Mouse (Mus musculus): ENCODE results near the gene Ust. TPM values are rescaled to one million over a fixed set of nuclear protein-coding genes. Genes with fewer than 3 reads are reported as not detected.

Ust gene
- polyA plus RNA-seq, 1 experiment: 6.9 TPM

DNA sequence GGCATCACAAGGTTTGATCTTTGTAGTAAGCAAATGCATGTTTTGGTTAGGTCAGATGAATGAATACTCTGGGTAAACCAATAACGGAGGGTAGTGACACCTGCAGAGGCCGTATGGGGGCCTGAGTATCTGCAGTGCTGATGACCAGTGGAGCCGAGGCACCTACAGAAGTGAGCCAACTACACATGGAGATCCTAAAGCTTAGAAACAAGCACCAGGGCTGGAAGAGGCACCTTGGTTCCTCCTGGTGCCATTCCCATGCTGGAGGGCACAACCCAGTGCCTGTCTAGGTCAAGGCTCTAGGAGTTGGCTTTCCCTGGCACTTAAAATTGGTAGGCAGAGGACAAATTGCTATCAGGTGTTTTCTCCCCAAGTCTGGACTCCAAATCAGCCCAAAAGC lies 303.4 kb downstream of the Ust start:
- Histone ChIP-seq H3K4me3 (ENCODE audit: insufficient read depth, poor library complexity, severe bottlenecking) (no peak overlapping the region), H3K36me3 (ENCODE audit: control insufficient read depth, insufficient read depth) (no peaks in the 10 kb centered on the region), H3K79me2 (ENCODE audit: control insufficient read depth, insufficient read depth) (no peaks in the 10 kb centered on the region), H3K27me3 (ENCODE audit: control insufficient read depth, insufficient read depth, insufficient read length) (no peaks in the 10 kb centered on the region), H3ac (ENCODE audit: control insufficient read depth, insufficient read length, low read depth) (no peak overlapping the region), H3K79me3 (ENCODE audit: low read depth) (no peaks in the 10 kb centered on the region)
- TF ChIP-seq CTCF (IDR thresholded peaks at IDR 0.05; ENCODE audit: control insufficient read depth, insufficient read depth, insufficient read length): no peak

GRCm38 (mm10) chr10:8213906-8214421 lies 304.7 kb downstream of the Ust start:
- Histone ChIP-seq H3K79me2 (ENCODE audit: control insufficient read depth, insufficient read depth) (no peaks in the 10 kb centered on the region), H3ac (ENCODE audit: control insufficient read depth, insufficient read length, low read depth) (no peak overlapping the region), H3K27me3 (ENCODE audit: control insufficient read depth, insufficient read depth, insufficient read length) (no peaks in the 10 kb centered on the region), H3K36me3 (ENCODE audit: control insufficient read depth, insufficient read depth) (no peaks in the 10 kb centered on the region), H3K4me3 (ENCODE audit: insufficient read depth, poor library complexity, severe bottlenecking) (no peak overlapping the region), H3K79me3 (ENCODE audit: low read depth) (no peaks in the 10 kb centered on the region)
- TF ChIP-seq MYOG (IDR thresholded peaks at IDR 0.05; ENCODE audit: control insufficient read depth, extremely low read depth, insufficient read length) (no peak), USF1 (IDR thresholded peaks at IDR 0.05; ENCODE audit: low read depth) (no peak), CTCF (IDR thresholded peaks at IDR 0.05; ENCODE audit: control insufficient read depth, insufficient read depth, insufficient read length) (no peak), MYOD1 (IDR thresholded peaks at IDR 0.05; ENCODE audit: control insufficient read depth, insufficient read length, low read depth) (no peak), CEBPB (IDR thresholded peaks at IDR 0.05; ENCODE audit: low read depth) (no peak), MAX (IDR thresholded peaks at IDR 0.05) (no peak), FOSL1 (IDR thresholded peaks at IDR 0.05; ENCODE audit: insufficient read depth, low read length, poor library complexity, severe bottlenecking) (no peak)

DNA sequence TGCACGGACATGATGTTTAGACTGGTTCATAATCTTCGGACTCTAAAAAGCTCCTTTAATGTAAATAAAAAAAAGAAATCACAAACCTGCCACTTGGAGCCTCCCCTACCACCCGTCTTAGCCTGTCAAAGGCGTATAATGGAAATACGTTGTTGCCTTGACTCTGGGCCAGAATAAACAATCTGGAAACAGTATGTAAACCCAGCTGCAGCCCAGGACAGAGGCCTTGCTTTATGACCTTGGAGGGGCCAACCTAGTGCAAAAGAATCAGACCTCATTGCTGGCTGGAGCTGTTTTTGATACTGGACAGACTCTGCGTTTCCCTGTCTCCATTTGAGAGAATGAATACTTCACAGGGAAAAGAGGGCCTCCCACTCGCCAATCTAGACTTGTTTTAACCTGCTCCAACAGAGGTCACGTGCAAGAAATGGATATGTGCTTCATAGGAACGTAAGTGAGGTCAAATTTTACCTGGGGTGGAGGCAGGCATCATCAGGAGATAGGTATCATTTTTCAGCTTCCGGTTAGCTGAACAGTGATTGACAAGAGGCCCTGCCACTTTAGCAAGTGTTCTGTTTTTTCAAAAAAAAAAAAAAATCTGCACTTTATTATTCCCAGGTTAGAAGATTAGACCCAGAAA lies 305.2 kb downstream of the Ust start:
- TF ChIP-seq MAX (IDR thresholded peaks at IDR 0.05) (no peak), MYOG (IDR thresholded peaks at IDR 0.05; ENCODE audit: control insufficient read depth, extremely low read depth, insufficient read length) (no peak), MYOD1 (IDR thresholded peaks at IDR 0.05; ENCODE audit: control insufficient read depth, insufficient read length, low read depth) (no peak), USF1 (IDR thresholded peaks at IDR 0.05; ENCODE audit: low read depth) (no peak), CTCF (IDR thresholded peaks at IDR 0.05; ENCODE audit: control insufficient read depth, insufficient read depth, insufficient read length) (no peak), CEBPB (IDR thresholded peaks at IDR 0.05; ENCODE audit: low read depth) (no peak), FOSL1 (IDR thresholded peaks at IDR 0.05; ENCODE audit: insufficient read depth, low read length, poor library complexity, severe bottlenecking) (no peak)
- Histone ChIP-seq H3ac (ENCODE audit: control insufficient read depth, insufficient read length, low read depth) (no peak overlapping the region), H3K4me3 (ENCODE audit: insufficient read depth, poor library complexity, severe bottlenecking) (no peak overlapping the region), H3K79me2 (ENCODE audit: control insufficient read depth, insufficient read depth) (no peaks in the 10 kb centered on the region), H3K36me3 (ENCODE audit: control insufficient read depth, insufficient read depth) (no peaks in the 10 kb centered on the region), H3K27me3 (ENCODE audit: control insufficient read depth, insufficient read depth, insufficient read length) (no peaks in the 10 kb centered on the region), H3K79me3 (ENCODE audit: low read depth) (no peaks in the 10 kb centered on the region)

DNA sequence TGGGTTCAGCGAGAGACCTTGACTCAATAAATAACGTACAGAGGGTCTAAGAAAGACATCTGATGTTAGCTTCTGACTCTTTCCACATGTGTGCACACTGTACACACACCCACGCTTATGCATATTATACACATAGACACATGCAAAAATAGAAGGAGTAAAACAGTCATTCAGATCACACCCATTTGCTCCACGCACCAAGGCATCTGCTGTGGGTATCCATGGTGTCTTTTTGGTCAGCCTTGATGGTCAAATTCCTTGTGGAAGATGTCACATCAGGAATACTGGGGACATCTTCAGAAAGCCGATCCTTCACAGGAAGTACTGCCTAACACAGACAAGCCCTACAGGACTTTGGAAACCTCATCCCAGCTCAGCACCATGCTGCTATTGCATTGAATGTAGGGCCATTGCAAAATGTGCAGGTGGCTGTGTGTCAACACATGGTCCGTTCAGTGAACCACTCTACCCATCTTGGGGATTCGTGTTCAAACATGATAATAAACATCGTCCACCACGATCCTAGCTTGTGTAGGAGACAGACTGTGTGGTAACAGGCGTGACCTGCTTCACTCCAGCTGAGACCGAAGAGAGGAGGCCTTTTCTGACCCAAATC lies 305.9 kb downstream of the Ust start:
- no peak overlapping the region for H3K4me3 ChIP-seq (ENCODE audit: insufficient read depth, poor library complexity, severe bottlenecking)
- no peak for TF ChIP-seq CTCF (IDR thresholded peaks at IDR 0.05; ENCODE audit: control insufficient read depth, insufficient read depth, insufficient read length)
- no peak for TF ChIP-seq USF1 (IDR thresholded peaks at IDR 0.05; ENCODE audit: low read depth)
- TF ChIP-seq MYOG (IDR thresholded peaks at IDR 0.05; ENCODE audit: control insufficient read depth, extremely low read depth, insufficient read length): no peak
- no peak for TF ChIP-seq CEBPB (IDR thresholded peaks at IDR 0.05; ENCODE audit: low read depth)
- no peak for TF ChIP-seq MYOD1 (IDR thresholded peaks at IDR 0.05; ENCODE audit: control insufficient read depth, insufficient read length, low read depth)
- no peak for TF ChIP-seq FOSL1 (IDR thresholded peaks at IDR 0.05; ENCODE audit: insufficient read depth, low read length, poor library complexity, severe bottlenecking)
- no peak for TF ChIP-seq MAX (IDR thresholded peaks at IDR 0.05)

GRCm38 (mm10) chr10:8211694-8212093 lies 306.9 kb downstream of the Ust start:
- H3ac ChIP-seq (ENCODE audit: control insufficient read depth, insufficient read length, low read depth): no peak overlapping the region
- no peaks in the 10 kb centered on the region for H3K27me3 ChIP-seq (ENCODE audit: control insufficient read depth, insufficient read depth, insufficient read length)
- no peaks in the 10 kb centered on the region for H3K79me3 ChIP-seq (ENCODE audit: low read depth)
- H3K36me3 ChIP-seq (ENCODE audit: control insufficient read depth, insufficient read depth): no peaks in the 10 kb centered on the region
- no peak overlapping the region for H3K4me3 ChIP-seq (ENCODE audit: insufficient read depth, poor library complexity, severe bottlenecking)
- TF ChIP-seq MYOG (IDR thresholded peaks at IDR 0.05; ENCODE audit: control insufficient read depth, extremely low read depth, insufficient read length) (no peak), MAX (IDR thresholded peaks at IDR 0.05) (no peak), CTCF (IDR thresholded peaks at IDR 0.05; ENCODE audit: control insufficient read depth, insufficient read depth, insufficient read length) (no peak), CEBPB (IDR thresholded peaks at IDR 0.05; ENCODE audit: low read depth) (no peak), MYOD1 (IDR thresholded peaks at IDR 0.05; ENCODE audit: control insufficient read depth, insufficient read length, low read depth) (no peak), USF1 (IDR thresholded peaks at IDR 0.05; ENCODE audit: low read depth) (no peak), FOSL1 (IDR thresholded peaks at IDR 0.05; ENCODE audit: insufficient read depth, low read length, poor library complexity, severe bottlenecking) (no peak)
- no peaks in the 10 kb centered on the region for H3K79me2 ChIP-seq (ENCODE audit: control insufficient read depth, insufficient read depth)

More for the DNA sequence above, 305.9 kb downstream of the Ust start:
- H3K27me3 ChIP-seq (ENCODE audit: control insufficient read depth, insufficient read depth, insufficient read length): no peaks in the 10 kb centered on the region
- H3K79me3 ChIP-seq (ENCODE audit: low read depth): no peaks in the 10 kb centered on the region
- H3ac ChIP-seq (ENCODE audit: control insufficient read depth, insufficient read length, low read depth): no peak overlapping the region
- H3K79me2 ChIP-seq (ENCODE audit: control insufficient read depth, insufficient read depth): no peaks in the 10 kb centered on the region
- H3K36me3 ChIP-seq (ENCODE audit: control insufficient read depth, insufficient read depth): no peaks in the 10 kb centered on the region
